Mouse (Mus musculus): ENCODE data around the gene Plxnb2. TPM values are rescaled to one million over a fixed set of nuclear protein-coding genes. Genes with fewer than 3 reads are reported as not detected.

Gene Plxnb2
- polyA plus RNA-seq, 1 experiment from 2014 or later = 182 TPM

DNA sequence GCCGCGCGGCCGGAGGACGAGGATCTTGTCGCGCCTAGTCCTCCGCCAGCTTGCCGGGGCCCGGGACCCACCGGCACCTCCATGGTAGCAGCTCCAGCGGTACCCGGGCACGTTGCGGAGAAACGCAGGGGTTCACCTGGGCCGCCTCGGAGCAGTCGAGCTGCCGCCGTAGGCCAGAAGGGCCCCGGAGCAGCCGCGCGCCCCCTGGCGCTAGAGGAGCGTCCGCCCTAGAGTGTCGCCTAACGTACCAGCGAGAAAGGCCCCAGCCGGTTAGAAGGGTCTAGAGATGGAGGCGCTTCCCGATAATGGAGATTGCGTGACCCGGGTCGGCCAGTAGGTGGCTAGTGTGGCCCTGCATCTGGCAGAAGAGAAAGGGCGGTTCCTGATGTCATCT is 15.7 kb upstream of the Plxnb2 start, which contains the start of gene Dennd6b:
Gene Dennd6b (minus strand): TSS at position 184 of the 394 bp plus-strand sequence.
- peak within 1 kb of the TSS; percentile 76 for H3K4me3 ChIP-seq
- H3K36me3 ChIP-seq = no peaks in the 10 kb centered on the region
- H3K4me1 ChIP-seq = peaks cover 13% of the 10 kb centered on the region
- ATAC-seq (ENCODE audit: insufficient number of reproducible peaks, insufficient read depth, low FRiP score, low TSS enrichment) = peak; percentile 98
- peak within 1 kb of the TSS; percentile 64 for H3K4me2 ChIP-seq (replicated peaks)
- WGBS = 0% methylated on average over 38 of the region's 38 CpGs
- H3K9me3 ChIP-seq = no peaks in the 10 kb centered on the region
- H3K27me3 ChIP-seq = no peaks in the 10 kb centered on the region
- peak within 1 kb of the TSS; percentile 97 for H3K27ac ChIP-seq
- H3K9ac ChIP-seq = peak within 1 kb of the TSS; percentile 78

DNA sequence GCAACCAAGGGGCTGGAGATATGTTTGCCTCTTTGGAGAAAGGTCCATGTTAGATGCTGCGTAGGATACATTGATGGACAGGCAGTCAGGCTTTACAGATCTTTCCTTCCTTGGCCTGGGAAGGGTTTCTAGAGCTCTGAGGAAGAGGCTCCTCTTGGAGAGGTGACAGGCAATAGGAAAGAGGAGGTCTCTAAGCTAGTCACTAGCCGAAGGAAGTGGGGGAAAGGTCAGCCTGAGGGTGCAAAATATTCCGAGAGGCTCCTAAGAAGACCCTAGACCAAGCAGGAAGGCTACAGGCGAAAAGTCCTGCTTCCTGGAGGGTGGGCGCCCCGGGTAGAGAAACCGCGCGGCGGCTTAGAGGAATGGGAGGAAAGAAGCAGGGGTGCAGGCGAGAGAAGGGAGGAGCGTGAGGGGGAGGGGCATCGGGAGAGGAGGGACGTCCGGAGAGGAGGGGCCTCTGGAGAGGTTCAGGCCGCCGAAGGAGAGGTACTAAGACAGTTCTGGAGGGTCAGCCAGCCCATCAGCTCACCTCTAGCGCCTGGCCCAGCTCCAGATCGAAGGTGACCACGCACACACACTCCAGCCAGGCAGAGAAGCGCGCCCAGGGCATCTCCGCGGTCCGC is 15.2 kb upstream of the Plxnb2 start:
- Histone ChIP-seq H3K4me2 (replicated peaks) (peak overlapping the region; percentile 64), H3K27me3 (no peaks in the 10 kb centered on the region), H3K36me3 (no peaks in the 10 kb centered on the region), H3K4me1 (peaks cover 13% of the 10 kb centered on the region), H3K9ac (peak overlapping the region; percentile 78), H3K4me3 (peak overlapping the region; percentile 76), H3K27ac (peak overlapping the region; percentile 97), H3K9me3 (no peaks in the 10 kb centered on the region)
- ATAC-seq (ENCODE audit: insufficient number of reproducible peaks, insufficient read depth, low FRiP score, low TSS enrichment) = peak; percentile 93
- WGBS = under 1% methylated on average over 25 of the region's 25 CpGs

DNA sequence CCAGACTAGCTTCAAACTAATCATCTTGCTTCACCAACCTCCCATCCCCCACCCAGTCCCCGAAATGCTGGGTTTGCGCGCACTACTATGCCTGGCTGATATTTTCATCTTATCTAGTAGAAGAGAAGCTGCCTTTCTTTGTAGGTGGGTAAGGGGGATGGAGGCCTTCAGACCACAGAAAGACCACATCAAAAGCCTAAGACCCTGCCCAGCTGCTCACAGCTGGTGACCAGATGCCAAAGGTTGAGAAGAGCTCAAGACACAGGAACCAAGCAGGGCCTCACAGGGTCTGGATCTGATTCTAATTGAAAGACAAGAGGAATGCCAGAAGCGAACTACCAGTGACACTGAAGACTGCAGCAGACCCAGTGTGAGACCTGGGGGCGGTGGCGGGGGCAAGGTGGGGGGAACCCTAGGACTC is 14.7 kb upstream of the Plxnb2 start:
- peak overlapping the region; percentile 97 for H3K27ac ChIP-seq
- peaks cover 13% of the 10 kb centered on the region for H3K4me1 ChIP-seq
- H3K4me3 ChIP-seq = peak overlapping the region; percentile 76
- no peaks in the 10 kb centered on the region for H3K27me3 ChIP-seq
- peak overlapping the region; percentile 64 for H3K4me2 ChIP-seq (replicated peaks)
- H3K9ac ChIP-seq = peak overlapping the region; percentile 78
- no peaks in the 10 kb centered on the region for H3K9me3 ChIP-seq
- 0 out of 2 replicates have a peak, but pooled peaks have one; percentile 0 for ATAC-seq (ENCODE audit: insufficient number of reproducible peaks, insufficient read depth, low FRiP score, low TSS enrichment)
- H3K36me3 ChIP-seq = peaks cover 3% of the 10 kb centered on the region; the same call in 1 of the 2 replicates
- 16% methylated on average over 6 of the region's 6 CpGs for WGBS

DNA sequence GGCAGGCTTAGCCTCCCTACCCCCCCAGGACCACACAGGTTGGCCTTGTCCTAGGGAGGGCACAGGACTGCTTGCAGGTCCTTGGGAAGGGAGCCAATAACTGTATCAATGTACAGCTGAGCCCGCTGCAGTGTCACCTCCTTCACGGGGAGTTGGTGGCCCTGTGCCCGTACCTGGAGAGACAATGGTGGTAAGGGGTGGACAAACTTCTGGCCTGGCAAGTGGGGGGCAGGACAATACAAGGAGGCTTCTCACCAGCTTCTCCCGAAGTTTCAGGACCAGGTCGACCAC is 4.3 kb upstream of the Plxnb2 start:
- Histone ChIP-seq H3K27ac (no peak overlapping the region), H3K27me3 (no peaks in the 10 kb centered on the region), H3K4me1 (peaks cover 15% of the 10 kb centered on the region), H3K9ac (no peak overlapping the region), H3K4me3 (no peak overlapping the region), H3K9me3 (no peaks in the 10 kb centered on the region), H3K36me3 (peaks cover 37% of the 10 kb centered on the region), H3K4me2 (replicated peaks) (no peak overlapping the region)
- WGBS = 85% methylated on average over 5 of the region's 5 CpGs
- no peak for ATAC-seq (ENCODE audit: insufficient number of reproducible peaks, insufficient read depth, low FRiP score, low TSS enrichment)

DNA sequence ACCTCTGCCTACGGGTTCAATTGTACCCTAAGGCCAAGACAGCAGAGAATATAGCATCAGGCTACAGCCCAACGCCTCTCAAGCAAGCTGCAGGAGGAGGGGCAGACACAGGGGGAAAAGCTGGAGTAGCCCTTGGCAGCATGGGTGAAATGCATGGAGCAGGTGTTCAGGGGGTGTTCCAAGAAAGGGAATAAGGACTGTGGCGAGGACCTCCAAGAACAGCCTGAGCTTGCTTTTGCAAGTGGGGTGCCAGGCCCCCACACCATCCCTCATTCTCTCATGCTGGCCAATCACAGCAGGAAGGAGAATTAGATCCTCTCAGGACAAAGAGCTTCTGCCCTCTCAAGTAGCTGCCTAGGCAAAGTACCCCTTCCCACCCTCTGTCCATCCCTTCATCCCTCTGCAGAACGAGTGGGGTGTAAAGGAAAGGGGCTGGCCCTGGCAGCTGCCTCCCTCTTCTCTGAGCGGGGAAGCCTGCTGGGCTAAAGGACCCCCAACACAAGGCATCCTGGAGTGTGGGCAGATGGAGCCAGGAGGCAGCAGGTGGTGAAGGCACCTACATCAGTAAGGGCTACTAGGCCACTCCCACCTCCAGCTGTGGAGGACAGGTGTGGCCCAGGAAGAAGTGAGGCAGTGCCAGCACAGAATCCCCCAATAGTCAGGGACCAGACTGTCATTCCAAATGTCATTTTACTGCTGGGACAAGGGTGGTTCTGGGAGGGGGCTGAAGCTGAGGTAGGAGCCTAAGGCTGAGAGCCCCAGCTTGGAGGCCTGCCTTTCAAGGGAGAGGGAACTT is 3.8 kb upstream of the Plxnb2 start:
- Histone ChIP-seq H3K9ac (no peak overlapping the region), H3K4me3 (no peak overlapping the region), H3K4me2 (replicated peaks) (no peak overlapping the region), H3K36me3 (peaks cover 34% of the 10 kb centered on the region), H3K27ac (no peak overlapping the region), H3K4me1 (peaks cover 20% of the 10 kb centered on the region), H3K9me3 (no peaks in the 10 kb centered on the region), H3K27me3 (no peaks in the 10 kb centered on the region)
- 52% methylated on average over 5 of the region's 5 CpGs for WGBS
- ATAC-seq (ENCODE audit: insufficient number of reproducible peaks, insufficient read depth, low FRiP score, low TSS enrichment) = no peak

DNA sequence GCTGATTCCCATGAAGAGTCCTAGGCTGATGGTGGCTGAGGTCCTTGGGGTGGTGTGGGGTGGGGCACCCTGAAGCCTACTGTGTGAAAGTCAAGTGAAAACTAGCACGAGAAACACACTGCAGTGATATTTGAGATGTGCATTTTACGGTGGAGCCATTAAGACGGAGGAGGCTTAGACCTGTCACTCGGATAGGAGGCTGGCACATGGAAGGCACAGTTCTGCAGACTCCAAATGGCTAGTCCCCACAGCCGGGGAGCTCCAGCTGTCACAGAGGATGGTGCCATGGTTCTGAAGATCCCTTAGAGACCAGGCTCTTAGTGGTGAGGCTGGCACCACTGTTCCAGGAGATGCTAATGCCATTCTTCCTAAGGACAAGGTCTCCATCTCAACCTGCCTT is 2.3 kb upstream of the Plxnb2 start:
- ATAC-seq (ENCODE audit: insufficient number of reproducible peaks, insufficient read depth, low FRiP score, low TSS enrichment) = no peak
- Histone ChIP-seq H3K9me3 (no peaks in the 10 kb centered on the region), H3K27ac (peak overlapping the region; percentile 61; the same call in 1 of the 2 replicates), H3K4me3 (no peak overlapping the region), H3K36me3 (peaks cover 19% of the 10 kb centered on the region), H3K4me2 (replicated peaks) (no peak overlapping the region), H3K9ac (no peak overlapping the region), H3K4me1 (peaks cover 35% of the 10 kb centered on the region), H3K27me3 (no peaks in the 10 kb centered on the region)
- WGBS = 58% methylated on average over 5 of the region's 5 CpGs

DNA sequence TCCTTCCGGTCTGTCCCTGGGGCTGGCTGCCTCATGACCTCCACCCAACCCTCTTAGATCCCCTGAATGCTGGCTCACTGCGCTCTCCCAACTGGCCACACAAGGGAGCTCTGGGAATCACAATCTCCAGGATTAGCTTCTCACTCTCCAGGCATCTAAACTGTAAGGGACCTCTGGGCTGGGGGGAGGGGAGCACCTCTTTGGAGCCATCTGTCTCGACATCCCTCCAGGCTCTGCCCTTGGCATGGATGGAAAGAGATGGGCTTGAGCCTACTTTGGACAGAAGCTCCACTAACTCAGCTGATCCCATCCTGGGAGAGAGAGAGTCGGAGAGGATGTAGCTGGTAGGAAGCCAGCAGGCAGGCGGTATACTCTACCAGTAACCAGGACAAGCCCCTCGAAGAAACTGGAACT is 1.7 kb upstream of the Plxnb2 start:
- Histone ChIP-seq H3K9me3 (no peaks in the 10 kb centered on the region), H3K9ac (no peak overlapping the region), H3K27me3 (no peaks in the 10 kb centered on the region), H3K4me2 (replicated peaks) (0 out of 2 replicates have a peak overlapping the region, but pooled peaks have one; percentile 4), H3K27ac (peak overlapping the region; percentile 61; the same call in 1 of the 2 replicates), H3K4me1 (peaks cover 40% of the 10 kb centered on the region), H3K4me3 (no peak overlapping the region), H3K36me3 (peaks cover 18% of the 10 kb centered on the region)
- ATAC-seq (ENCODE audit: insufficient number of reproducible peaks, insufficient read depth, low FRiP score, low TSS enrichment) = no peak
- 39% methylated on average over 6 of the region's 6 CpGs for WGBS

DNA sequence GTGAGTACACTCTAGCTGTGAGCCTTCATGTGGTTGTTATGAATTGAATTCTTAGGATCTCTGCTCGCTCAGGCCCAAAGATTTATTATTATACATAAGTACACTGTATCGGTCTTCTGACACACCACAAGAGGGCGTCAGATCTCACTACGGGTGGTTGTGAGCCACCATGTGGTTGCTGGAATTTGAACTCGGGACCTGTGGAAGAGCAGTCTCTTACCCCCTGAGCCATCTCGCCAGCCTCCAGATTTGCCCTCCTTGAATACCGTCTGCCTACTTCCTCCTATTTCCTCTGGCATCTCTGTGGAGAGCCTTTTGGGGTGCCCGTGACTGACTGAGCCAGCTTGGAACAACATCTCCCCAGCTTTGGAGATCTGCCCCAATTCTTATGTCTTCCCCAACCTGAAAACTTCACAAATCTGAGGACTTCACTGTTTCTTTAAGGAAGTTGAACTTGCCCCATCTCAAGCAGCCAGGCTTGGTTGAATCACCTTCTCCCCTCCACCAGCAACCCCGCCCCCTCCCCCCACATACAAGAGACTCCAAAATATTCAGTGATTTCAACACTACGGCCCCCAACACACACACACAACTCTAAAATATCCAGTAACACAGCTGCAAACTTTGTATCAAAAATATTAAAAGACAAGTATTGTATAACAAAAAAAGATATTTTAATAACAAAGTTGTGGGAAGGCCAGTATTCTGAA is 1.1 kb upstream of the Plxnb2 start:
- Histone ChIP-seq H3K36me3 (peaks cover 12% of the 10 kb centered on the region), H3K9ac (no peak overlapping the region), H3K4me1 (peaks cover 46% of the 10 kb centered on the region), H3K4me2 (replicated peaks) (peak overlapping the region; percentile 88), H3K27ac (no peak overlapping the region; the same call in 1 of the 2 replicates), H3K9me3 (no peaks in the 10 kb centered on the region), H3K27me3 (no peaks in the 10 kb centered on the region), H3K4me3 (peak overlapping the region; percentile 88; the same call in 1 of the 2 replicates)
- ATAC-seq (ENCODE audit: insufficient number of reproducible peaks, insufficient read depth, low FRiP score, low TSS enrichment) = no peak
- WGBS = 67% methylated on average over 10 of the region's 10 CpGs

DNA sequence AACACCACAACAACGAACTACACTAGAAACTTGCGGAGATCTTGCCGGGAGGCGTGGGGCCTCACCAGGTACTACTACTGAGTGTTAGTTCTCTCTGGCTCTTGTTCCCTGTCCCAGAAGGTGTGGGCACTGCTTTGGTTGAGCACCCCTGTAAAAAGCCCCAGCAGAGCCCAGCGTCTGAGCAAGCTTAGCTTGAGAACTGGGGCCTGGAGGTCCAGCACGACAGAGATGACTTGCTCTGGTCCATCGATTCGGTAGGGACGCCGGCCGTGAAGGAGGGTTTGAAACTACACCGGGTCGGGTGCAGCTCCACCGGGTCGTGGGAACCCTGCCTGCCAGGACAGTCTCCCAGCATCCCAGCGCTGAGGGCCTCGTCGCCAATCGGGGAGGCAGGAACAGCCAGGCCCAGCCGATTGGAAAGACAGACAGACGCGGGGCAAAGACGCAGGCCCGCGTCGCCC is 477 bp downstream of the Plxnb2 start:
- peaks cover 62% of the 10 kb centered on the region for H3K4me1 ChIP-seq
- no peaks in the 10 kb centered on the region for H3K27me3 ChIP-seq
- H3K9me3 ChIP-seq = no peaks in the 10 kb centered on the region
- peak; percentile 8; the same call in 1 of the 2 replicates for ATAC-seq (ENCODE audit: insufficient number of reproducible peaks, insufficient read depth, low FRiP score, low TSS enrichment)
- H3K9ac ChIP-seq = peak overlapping the region; percentile 92
- peak overlapping the region; percentile 94 for H3K27ac ChIP-seq
- peaks cover 4% of the 10 kb centered on the region; the same call in 1 of the 2 replicates for H3K36me3 ChIP-seq
- WGBS = under 1% methylated on average over 26 of the region's 26 CpGs
- peak overlapping the region; percentile 88 for H3K4me3 ChIP-seq
- peak overlapping the region; percentile 88 for H3K4me2 ChIP-seq (replicated peaks)

DNA sequence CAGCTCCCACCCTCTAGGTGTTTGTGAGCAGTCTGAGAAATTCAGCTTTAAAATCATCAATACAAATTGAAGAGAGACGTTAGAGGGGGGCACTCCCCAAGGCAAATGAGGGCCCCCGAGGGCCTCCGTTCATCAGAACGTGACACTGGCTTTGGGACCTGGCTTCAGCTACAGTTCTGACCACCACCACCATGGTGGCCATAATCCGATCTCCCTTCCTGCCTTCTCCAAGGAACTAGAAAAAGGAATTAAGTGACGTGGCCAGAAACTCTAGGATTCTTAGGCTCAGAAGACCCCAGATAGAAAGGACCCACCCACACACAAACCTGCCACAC is 991 bp downstream of the Plxnb2 start:
- peaks cover 66% of the 10 kb centered on the region for H3K4me1 ChIP-seq
- WGBS = 5% methylated on average over 6 of the region's 6 CpGs
- peak overlapping the region; percentile 94 for H3K27ac ChIP-seq
- H3K9ac ChIP-seq = peak overlapping the region; percentile 92
- peak overlapping the region; percentile 88 for H3K4me2 ChIP-seq (replicated peaks)
- H3K27me3 ChIP-seq = no peaks in the 10 kb centered on the region
- H3K4me3 ChIP-seq = peak overlapping the region; percentile 88
- ATAC-seq (ENCODE audit: insufficient number of reproducible peaks, insufficient read depth, low FRiP score, low TSS enrichment) = no peak
- no peaks in the 10 kb centered on the region for H3K9me3 ChIP-seq
- H3K36me3 ChIP-seq = no peaks in the 10 kb centered on the region; the same call in 1 of the 2 replicates

DNA sequence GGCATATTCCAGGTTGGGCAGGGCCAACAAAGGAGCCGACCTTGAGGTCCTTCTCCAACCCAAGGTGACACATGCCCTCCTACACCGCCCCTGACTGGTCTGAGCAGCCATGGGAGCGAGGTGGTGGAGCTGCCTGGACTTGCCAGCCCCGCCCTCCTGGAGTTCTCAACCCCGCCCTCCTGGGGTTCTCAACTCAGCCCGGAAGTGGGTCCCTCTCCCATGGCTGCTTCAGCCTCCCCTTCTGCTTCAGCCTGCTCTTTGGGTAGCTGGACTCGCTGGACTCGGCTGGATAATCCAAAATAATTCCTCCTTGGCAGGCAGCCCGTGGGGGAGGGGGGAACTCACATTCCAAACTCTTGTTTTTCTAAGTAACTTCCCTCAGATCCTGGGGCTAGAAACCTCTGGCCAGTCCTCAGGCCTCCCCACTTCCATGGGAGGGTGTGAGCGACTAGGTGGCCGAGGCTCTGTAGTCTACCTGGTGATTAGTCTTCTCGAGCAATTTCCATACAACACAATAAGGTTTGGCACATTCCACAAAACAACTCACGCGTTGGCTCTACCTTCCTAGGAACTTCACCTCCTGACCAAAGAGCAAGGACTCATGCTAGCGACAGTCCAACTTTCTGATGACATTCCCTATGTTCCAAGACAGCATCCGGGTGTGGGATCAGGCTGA is 1.5 kb downstream of the Plxnb2 start:
- no peaks in the 10 kb centered on the region for H3K36me3 ChIP-seq
- peak overlapping the region; percentile 88 for H3K4me2 ChIP-seq (replicated peaks)
- 1% methylated on average over 16 of the region's 16 CpGs for WGBS
- peak overlapping the region; percentile 94 for H3K27ac ChIP-seq
- H3K9me3 ChIP-seq = no peaks in the 10 kb centered on the region
- H3K9ac ChIP-seq = peak overlapping the region; percentile 92
- H3K4me3 ChIP-seq = peak overlapping the region; percentile 88
- peaks cover 71% of the 10 kb centered on the region for H3K4me1 ChIP-seq
- H3K27me3 ChIP-seq = no peaks in the 10 kb centered on the region
- ATAC-seq (ENCODE audit: insufficient number of reproducible peaks, insufficient read depth, low FRiP score, low TSS enrichment) = 0 out of 2 replicates have a peak, but pooled peaks have one; percentile 7
